Mouse (Mus musculus): ENCODE results near the gene Slc35c2. TPM values are rescaled to one million over a fixed set of nuclear protein-coding genes. Genes with fewer than 3 reads are reported as not detected.

Gene Slc35c2
- total and polyA plus RNA-seq, 2 experiments from 2014 or later, result 68.7 to 98.9 TPM

DNA sequence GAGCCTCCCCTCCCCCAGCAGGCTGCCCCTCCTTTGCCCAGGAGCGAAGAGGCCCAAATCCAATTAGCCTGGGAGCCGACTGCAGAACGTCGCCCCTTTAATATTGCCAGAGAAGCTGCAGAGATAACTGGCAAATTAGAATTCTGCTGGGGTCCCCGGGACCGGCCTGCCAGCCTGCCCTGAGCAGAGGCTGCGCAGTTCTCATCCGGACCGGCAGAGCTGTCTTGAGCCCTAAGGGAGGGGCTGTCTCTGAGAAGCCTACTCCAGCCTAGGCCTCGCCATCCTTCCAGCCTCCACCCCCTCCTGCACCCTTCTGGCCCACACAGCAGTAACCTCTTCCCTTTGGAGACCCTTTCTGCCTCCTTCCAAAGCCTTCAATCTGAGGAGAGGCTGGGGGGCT is 33.8 kb downstream of the Slc35c2 start:
- TF ChIP-seq CTCF (IDR thresholded peaks at IDR 0.05), result peak; percentile 22; the same call in 1 of the 2 replicates
- H3K27me3 ChIP-seq (ENCODE audit: insufficient read depth, low read length), result no peaks in the 10 kb centered on the region
- no peaks in the 10 kb centered on the region for H3K36me3 ChIP-seq (ENCODE audit: insufficient read depth, low read length)

GRCm38 (mm10) chr2:165253269-165253668 is 34.4 kb downstream of the Slc35c2 start:
- TF ChIP-seq CTCF (IDR thresholded peaks at IDR 0.05), result no peak
- H3K4me1 ChIP-seq (ENCODE audit: insufficient read depth, low read length), result peaks cover 12% of the 10 kb centered on the region
- no peak overlapping the region for H3K4me2 ChIP-seq (ENCODE audit: low read depth, low read length, poor library complexity, severe bottlenecking)
- ATAC-seq (ENCODE audit: low FRiP score), result no peak
- DNase-seq (ENCODE audit: low spot score), result no peak
- H3K27me3 ChIP-seq (ENCODE audit: insufficient read depth, low read length), result no peaks in the 10 kb centered on the region
- no peak overlapping the region for H3K27ac ChIP-seq (ENCODE audit: low read depth, low read length)
- no peak overlapping the region for H3K4me3 ChIP-seq (ENCODE audit: low read depth, low read length)
- 81% methylated on average over 8 of the region's 8 CpGs for WGBS
- H3K9ac ChIP-seq (replicated peaks; ENCODE audit: low read length, poor library complexity, severe bottlenecking), result no peak overlapping the region
- no peaks in the 10 kb centered on the region for H3K9me3 ChIP-seq (ENCODE audit: low read length)
- no peaks in the 10 kb centered on the region for H3K36me3 ChIP-seq (ENCODE audit: insufficient read depth, low read length)

More for the DNA sequence above, 33.8 kb downstream of the Slc35c2 start:
- Histone ChIP-seq H3K4me1 (ENCODE audit: insufficient read depth, low read length) (peaks cover 12% of the 10 kb centered on the region), H3K9me3 (ENCODE audit: low read length) (no peaks in the 10 kb centered on the region), H3K9ac (replicated peaks; ENCODE audit: low read length, poor library complexity, severe bottlenecking) (no peak overlapping the region), H3K4me2 (ENCODE audit: low read depth, low read length, poor library complexity, severe bottlenecking) (no peak overlapping the region), H3K4me3 (ENCODE audit: low read depth, low read length) (no peak overlapping the region), H3K27ac (ENCODE audit: low read depth, low read length) (no peak overlapping the region)
- DNase-seq (ENCODE audit: low spot score), result no peak
- ATAC-seq (ENCODE audit: low FRiP score), result peak; percentile 73
- 6% methylated on average over 10 of the region's 10 CpGs for WGBS

- Histone ChIP-seq H3K27ac (ENCODE audit: low read depth, low read length) (no peak overlapping the region), H3K4me2 (ENCODE audit: low read depth, low read length, poor library complexity, severe bottlenecking) (no peak overlapping the region), H3K4me3 (ENCODE audit: low read depth, low read length) (no peak overlapping the region), H3K9me3 (ENCODE audit: low read length) (no peaks in the 10 kb centered on the region), H3K4me1 (ENCODE audit: insufficient read depth, low read length) (peaks cover 12% of the 10 kb centered on the region), H3K36me3 (ENCODE audit: insufficient read depth, low read length) (no peaks in the 10 kb centered on the region), H3K9ac (replicated peaks; ENCODE audit: low read length, poor library complexity, severe bottlenecking) (no peak overlapping the region), H3K27me3 (ENCODE audit: insufficient read depth, low read length) (no peaks in the 10 kb centered on the region)
- no peak for TF ChIP-seq CTCF (IDR thresholded peaks at IDR 0.05)
- ATAC-seq (ENCODE audit: low FRiP score) (no peak), DNase-seq (ENCODE audit: low spot score) (no peak)
- WGBS, result 54% methylated on average over 9 of the region's 9 CpGs
These were observed 34.9 kb downstream of the Slc35c2 start for GRCm38 (mm10) chr2:165252801-165253200.

DNA sequence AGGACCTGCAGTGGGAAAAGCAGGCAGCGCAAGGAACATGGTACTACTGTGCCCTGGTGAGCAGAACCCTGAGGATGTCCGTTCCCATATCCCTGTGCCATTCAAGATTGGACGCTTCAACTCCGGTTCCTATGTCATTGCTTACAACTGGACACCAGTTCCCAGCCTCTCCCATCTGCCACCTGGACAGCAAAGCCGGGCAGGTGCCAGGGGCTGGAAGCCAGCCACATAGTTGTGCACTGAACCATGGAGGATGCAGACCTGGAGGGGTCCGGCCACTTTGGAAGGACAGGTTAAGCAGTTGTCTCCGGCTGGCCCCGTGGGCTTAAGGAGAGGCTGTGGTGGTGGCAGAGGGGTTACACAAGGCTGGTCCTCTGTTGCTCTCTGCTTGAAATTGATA is 35.3 kb downstream of the Slc35c2 start:
- DNase-seq (ENCODE audit: low spot score) (no peak), ATAC-seq (ENCODE audit: low FRiP score) (no peak)
- 75% methylated on average over 8 of the region's 8 CpGs for WGBS
- H3K36me3 ChIP-seq (ENCODE audit: insufficient read depth, low read length), result no peaks in the 10 kb centered on the region
- no peak overlapping the region for H3K27ac ChIP-seq (ENCODE audit: low read depth, low read length)
- no peak overlapping the region for H3K4me2 ChIP-seq (ENCODE audit: low read depth, low read length, poor library complexity, severe bottlenecking)
- no peak overlapping the region for H3K4me3 ChIP-seq (ENCODE audit: low read depth, low read length)
- no peak for TF ChIP-seq CTCF (IDR thresholded peaks at IDR 0.05)
- no peaks in the 10 kb centered on the region for H3K27me3 ChIP-seq (ENCODE audit: insufficient read depth, low read length)
- H3K4me1 ChIP-seq (ENCODE audit: insufficient read depth, low read length), result peaks cover 11% of the 10 kb centered on the region
- no peaks in the 10 kb centered on the region for H3K9me3 ChIP-seq (ENCODE audit: low read length)
- no peak overlapping the region for H3K9ac ChIP-seq (replicated peaks; ENCODE audit: low read length, poor library complexity, severe bottlenecking)

DNA sequence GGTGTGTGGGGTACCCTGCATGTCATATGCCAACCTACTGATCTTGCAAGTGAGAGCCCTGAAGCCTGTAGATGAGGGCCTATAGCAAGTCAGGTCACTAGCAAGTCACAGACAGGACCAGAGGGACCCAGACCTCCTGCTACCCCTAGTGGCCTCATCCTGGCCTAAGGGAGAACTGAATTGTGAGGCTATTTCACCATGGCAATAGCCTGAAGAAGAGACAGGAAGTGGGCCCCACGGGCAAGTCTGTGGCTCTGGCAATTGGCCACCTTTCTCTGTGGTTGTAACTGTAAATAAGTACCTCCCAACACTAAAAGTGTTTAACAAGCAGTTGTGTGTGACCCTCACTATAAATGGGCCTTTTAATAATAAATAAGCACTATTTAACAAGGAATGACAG is 36.8 kb downstream of the Slc35c2 start:
- peaks cover 9% of the 10 kb centered on the region; the same call in 1 of the 2 replicates for H3K4me1 ChIP-seq (ENCODE audit: insufficient read depth, low read length)
- no peak overlapping the region for H3K4me2 ChIP-seq (ENCODE audit: low read depth, low read length, poor library complexity, severe bottlenecking)
- no peaks in the 10 kb centered on the region for H3K36me3 ChIP-seq (ENCODE audit: insufficient read depth, low read length)
- no peak for TF ChIP-seq CTCF (IDR thresholded peaks at IDR 0.05)
- no peaks in the 10 kb centered on the region for H3K9me3 ChIP-seq (ENCODE audit: low read length)
- H3K27me3 ChIP-seq (ENCODE audit: insufficient read depth, low read length), result no peaks in the 10 kb centered on the region
- 50% methylated on average over 1 of the region's 1 CpGs for WGBS
- no peak overlapping the region for H3K27ac ChIP-seq (ENCODE audit: low read depth, low read length)
- H3K4me3 ChIP-seq (ENCODE audit: low read depth, low read length), result no peak overlapping the region
- no peak for DNase-seq (ENCODE audit: low spot score)
- no peak for ATAC-seq (ENCODE audit: low FRiP score)
- no peak overlapping the region for H3K9ac ChIP-seq (replicated peaks; ENCODE audit: low read length, poor library complexity, severe bottlenecking)

- Histone ChIP-seq H3K36me3 (ENCODE audit: insufficient read depth, low read length) (no peaks in the 10 kb centered on the region), H3K9ac (replicated peaks; ENCODE audit: low read length, poor library complexity, severe bottlenecking) (no peak overlapping the region), H3K4me2 (ENCODE audit: low read depth, low read length, poor library complexity, severe bottlenecking) (no peak overlapping the region), H3K4me1 (ENCODE audit: insufficient read depth, low read length) (peaks cover 3% of the 10 kb centered on the region; the same call in 1 of the 2 replicates), H3K27me3 (ENCODE audit: insufficient read depth, low read length) (no peaks in the 10 kb centered on the region), H3K9me3 (ENCODE audit: low read length) (no peaks in the 10 kb centered on the region), H3K27ac (ENCODE audit: low read depth, low read length) (no peak overlapping the region), H3K4me3 (ENCODE audit: low read depth, low read length) (no peak overlapping the region)
- DNase-seq (ENCODE audit: low spot score) (peak; percentile 80), ATAC-seq (ENCODE audit: low FRiP score) (peak; percentile 38; the same call in 1 of the 2 replicates)
- no peak for TF ChIP-seq CTCF (IDR thresholded peaks at IDR 0.05)
- 28% methylated on average over 3 of the region's 3 CpGs for WGBS
These were observed 38.7 kb downstream of the Slc35c2 start for GRCm38 (mm10) chr2:165248967-165249366.
